Mouse (Mus musculus): Measurements from ENCODE around the gene Mtus2. TPM values are rescaled to one million over a fixed set of nuclear protein-coding genes. Genes with fewer than 3 reads are reported as not detected.

Gene Mtus2
- polyA plus RNA-seq, 1 experiment, result 0.05 TPM

- peaks cover 43% of the 10 kb centered on the region for H3K36me3 ChIP-seq (ENCODE audit: control insufficient read depth, insufficient read depth)
- H3K4me3 ChIP-seq, result no peak overlapping the region
- H3K27me3 ChIP-seq (ENCODE audit: control insufficient read depth, insufficient read depth, insufficient read length), result no peaks in the 10 kb centered on the region
- TF ChIP-seq TCF12 (IDR thresholded peaks at IDR 0.05; ENCODE audit: insufficient read depth, poor library complexity, severe bottlenecking) (no peak), POLR2A (IDR thresholded peaks at IDR 0.05; ENCODE audit: insufficient read length, low read depth) (no peak), E2F4 (IDR thresholded peaks at IDR 0.05; ENCODE audit: insufficient read depth) (no peak), POLR2AphosphoS2 (IDR thresholded peaks at IDR 0.05; ENCODE audit: insufficient read length, low read depth) (no peak), REST (IDR thresholded peaks at IDR 0.05; ENCODE audit: insufficient read depth, insufficient read length) (no peak), CEBPB (IDR thresholded peaks at IDR 0.05; ENCODE audit: insufficient read depth, poor library complexity, severe bottlenecking) (no peak), MYOD1 (IDR thresholded peaks at IDR 0.05; ENCODE audit: control insufficient read depth in 1 of 3, insufficient read length in 2 of 3, low read depth in 2 of 3) (no peak), SRF (IDR thresholded peaks at IDR 0.05; ENCODE audit: control insufficient read depth, insufficient read length, low read depth) (no peak), USF1 (IDR thresholded peaks at IDR 0.05; ENCODE audit: low read depth) (no peak), MAX (IDR thresholded peaks at IDR 0.05; ENCODE audit: low read depth) (no peak), MYOG (IDR thresholded peaks at IDR 0.05; ENCODE audit: control insufficient read depth in 1 of 3, insufficient read depth in 1 of 3, insufficient read length in 2 of 3, low read depth in 2 of 3) (no peak), TCF3 (IDR thresholded peaks at IDR 0.05; ENCODE audit: insufficient read length, low read depth) (no peak)
- H3K79me2 ChIP-seq (ENCODE audit: control insufficient read depth, insufficient read depth), result peaks cover 30% of the 10 kb centered on the region
- no peak overlapping the region for H3ac ChIP-seq (ENCODE audit: control insufficient read depth, insufficient read length)
- no peak overlapping the region for H3K4me2 ChIP-seq (ENCODE audit: low read depth)
Measured at GRCm38 (mm10) chr5:148349327-148350011, 392.3 kb downstream of the Mtus2 start.

GRCm38 (mm10) chr5:148353429-148353828 lies 396.3 kb downstream of the Mtus2 start:
- no peak overlapping the region for H3K4me3 ChIP-seq
- H3ac ChIP-seq (ENCODE audit: control insufficient read depth, insufficient read length), result no peak overlapping the region
- no peaks in the 10 kb centered on the region for H3K27me3 ChIP-seq (ENCODE audit: control insufficient read depth, insufficient read depth, insufficient read length)
- H3K36me3 ChIP-seq (ENCODE audit: control insufficient read depth, insufficient read depth), result peaks cover 57% of the 10 kb centered on the region
- H3K79me2 ChIP-seq (ENCODE audit: control insufficient read depth, insufficient read depth), result peaks cover 70% of the 10 kb centered on the region
- H3K4me2 ChIP-seq (ENCODE audit: low read depth), result no peak overlapping the region
- TF ChIP-seq E2F4 (IDR thresholded peaks at IDR 0.05; ENCODE audit: insufficient read depth), result no peak
- no peak for TF ChIP-seq SRF (IDR thresholded peaks at IDR 0.05; ENCODE audit: control insufficient read depth, insufficient read length, low read depth)
- no peak for TF ChIP-seq MYOD1 (IDR thresholded peaks at IDR 0.05; ENCODE audit: control insufficient read depth in 1 of 3, insufficient read length in 2 of 3, low read depth in 2 of 3)
- no peak for TF ChIP-seq USF1 (IDR thresholded peaks at IDR 0.05; ENCODE audit: low read depth)
- TF ChIP-seq CEBPB (IDR thresholded peaks at IDR 0.05; ENCODE audit: insufficient read depth, poor library complexity, severe bottlenecking), result no peak
- TF ChIP-seq TCF3 (IDR thresholded peaks at IDR 0.05; ENCODE audit: insufficient read length, low read depth), result no peak
- no peak for TF ChIP-seq POLR2AphosphoS2 (IDR thresholded peaks at IDR 0.05; ENCODE audit: insufficient read length, low read depth)
- no peak for TF ChIP-seq MAX (IDR thresholded peaks at IDR 0.05; ENCODE audit: low read depth)
- no peak for TF ChIP-seq REST (IDR thresholded peaks at IDR 0.05; ENCODE audit: insufficient read depth, insufficient read length)
- no peak for TF ChIP-seq TCF12 (IDR thresholded peaks at IDR 0.05; ENCODE audit: insufficient read depth, poor library complexity, severe bottlenecking)
- TF ChIP-seq MYOG (IDR thresholded peaks at IDR 0.05; ENCODE audit: control insufficient read depth in 1 of 3, insufficient read depth in 1 of 3, insufficient read length in 2 of 3, low read depth in 2 of 3), result no peak
- TF ChIP-seq POLR2A (IDR thresholded peaks at IDR 0.05; ENCODE audit: insufficient read length, low read depth), result no peak

DNA sequence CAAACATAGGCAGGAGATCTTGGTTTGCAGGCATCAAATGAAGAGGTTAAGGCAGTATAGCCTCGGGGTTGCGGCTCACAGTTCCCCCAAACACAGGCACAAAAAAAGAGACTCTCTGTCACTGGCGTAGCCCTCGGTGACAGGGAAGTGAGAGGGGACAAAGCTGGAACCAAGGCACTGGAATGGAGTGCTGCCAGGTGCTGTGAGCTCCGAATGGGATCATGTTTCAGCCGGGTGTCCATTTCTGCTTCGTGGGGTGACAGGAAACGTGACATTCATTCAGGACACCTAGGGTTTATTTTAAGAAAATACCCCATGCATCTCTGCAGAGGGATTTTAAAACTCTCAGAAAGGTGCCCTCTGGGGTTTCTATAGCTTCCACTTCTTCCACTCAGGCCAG lies 397.4 kb downstream of the Mtus2 start:
- H3K79me2 ChIP-seq (ENCODE audit: control insufficient read depth, insufficient read depth), result peaks cover 78% of the 10 kb centered on the region
- no peak for TF ChIP-seq POLR2AphosphoS2 (IDR thresholded peaks at IDR 0.05; ENCODE audit: insufficient read length, low read depth)
- TF ChIP-seq MYOD1 (IDR thresholded peaks at IDR 0.05; ENCODE audit: control insufficient read depth in 1 of 3, insufficient read length in 2 of 3, low read depth in 2 of 3), result no peak
- TF ChIP-seq TCF12 (IDR thresholded peaks at IDR 0.05; ENCODE audit: insufficient read depth, poor library complexity, severe bottlenecking), result no peak
- no peak for TF ChIP-seq SRF (IDR thresholded peaks at IDR 0.05; ENCODE audit: control insufficient read depth, insufficient read length, low read depth)
- TF ChIP-seq E2F4 (IDR thresholded peaks at IDR 0.05; ENCODE audit: insufficient read depth), result no peak
- no peak for TF ChIP-seq USF1 (IDR thresholded peaks at IDR 0.05; ENCODE audit: low read depth)
- no peak for TF ChIP-seq CEBPB (IDR thresholded peaks at IDR 0.05; ENCODE audit: insufficient read depth, poor library complexity, severe bottlenecking)
- TF ChIP-seq MYOG (IDR thresholded peaks at IDR 0.05; ENCODE audit: control insufficient read depth in 1 of 3, insufficient read depth in 1 of 3, insufficient read length in 2 of 3, low read depth in 2 of 3), result no peak
- TF ChIP-seq REST (IDR thresholded peaks at IDR 0.05; ENCODE audit: insufficient read depth, insufficient read length), result no peak
- TF ChIP-seq MAX (IDR thresholded peaks at IDR 0.05; ENCODE audit: low read depth), result no peak
- no peak for TF ChIP-seq POLR2A (IDR thresholded peaks at IDR 0.05; ENCODE audit: insufficient read length, low read depth)
- no peak for TF ChIP-seq TCF3 (IDR thresholded peaks at IDR 0.05; ENCODE audit: insufficient read length, low read depth)
- no peaks in the 10 kb centered on the region for H3K27me3 ChIP-seq (ENCODE audit: control insufficient read depth, insufficient read depth, insufficient read length)
- no peak overlapping the region for H3K4me2 ChIP-seq (ENCODE audit: low read depth)
- H3K4me3 ChIP-seq, result no peak overlapping the region
- H3ac ChIP-seq (ENCODE audit: control insufficient read depth, insufficient read length), result no peak overlapping the region
- H3K36me3 ChIP-seq (ENCODE audit: control insufficient read depth, insufficient read depth), result peaks cover 65% of the 10 kb centered on the region

DNA sequence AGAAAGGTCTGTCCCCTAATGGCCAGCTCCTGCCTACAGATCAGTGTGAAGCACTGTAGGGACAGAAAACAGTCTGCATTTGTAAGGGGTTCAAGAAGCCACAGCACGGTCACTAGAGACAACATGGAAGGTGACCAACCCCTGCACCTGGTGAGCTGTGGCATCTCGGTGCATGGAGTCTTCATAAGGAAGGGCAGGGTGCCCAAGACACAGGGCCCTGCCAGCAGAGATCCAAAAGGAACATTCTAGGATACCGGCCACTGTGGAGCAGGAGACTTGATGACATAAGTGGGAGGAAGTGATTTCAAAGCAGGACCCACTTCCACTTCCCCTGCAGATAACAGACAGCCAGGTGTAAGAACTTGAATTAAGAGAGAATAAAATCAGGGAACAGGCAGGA lies 398.7 kb downstream of the Mtus2 start:
- Histone ChIP-seq H3K4me3 (no peak overlapping the region), H3K36me3 (ENCODE audit: control insufficient read depth, insufficient read depth) (peaks cover 65% of the 10 kb centered on the region), H3K79me2 (ENCODE audit: control insufficient read depth, insufficient read depth) (peaks cover 86% of the 10 kb centered on the region), H3ac (ENCODE audit: control insufficient read depth, insufficient read length) (no peak overlapping the region), H3K27me3 (ENCODE audit: control insufficient read depth, insufficient read depth, insufficient read length) (no peaks in the 10 kb centered on the region), H3K4me2 (ENCODE audit: low read depth) (no peak overlapping the region)
- TF ChIP-seq POLR2A (IDR thresholded peaks at IDR 0.05; ENCODE audit: insufficient read length, low read depth) (no peak), SRF (IDR thresholded peaks at IDR 0.05; ENCODE audit: control insufficient read depth, insufficient read length, low read depth) (no peak)

Data from myocyte (in vitro differentiated cells).